Mouse (Mus musculus) megakaryocyte, embryonic 14.5 days (primary cell): ENCODE measurements around the gene Slc16a10. TPM values are rescaled to one million over a fixed set of nuclear protein-coding genes. Genes with fewer than 3 reads are reported as not detected.

ENCODE experiments used
- H3K27me3 ChIP-seq: replicated peaks from 2 replicates; pipeline ENCODE3; 2012; ENCODE audit warnings: inconsistent platforms
- H3K36me3 ChIP-seq: replicated peaks from 2 replicates; pipeline ENCODE3; 2012; ENCODE audit warnings: low read length, inconsistent platforms, mixed read lengths
- H3K4me1 ChIP-seq: 2 replicates; pipeline ENCODE4 v1.6.1; 2012; ENCODE audit warnings: inconsistent platforms
- H3K4me3 ChIP-seq: replicated peaks from 2 replicates; pipeline ENCODE3; 2012; ENCODE audit warnings: moderate library complexity, mild to moderate bottlenecking, inconsistent platforms
- H3K9me3 ChIP-seq: 2 replicates; pipeline ENCODE4 v1.6.1; 2012; ENCODE audit warnings: inconsistent platforms
- FLI1 ChIP-seq: IDR thresholded peaks from 2 replicates; pipeline ENCODE4 v1.6.1; 2012; ENCODE audit warnings: low read length, inconsistent platforms, mixed read lengths
- GATA1 ChIP-seq: IDR thresholded peaks from 3 replicates; pipeline ENCODE4 v1.6.1; 2012; ENCODE audit warnings: mixed read lengths, low read length, inconsistent platforms, borderline replicate concordance
- polyA plus RNA-seq: library from polyadenylated mRNA; stranded (reverse); fragments of >175 nt; gene quantifications from 2 replicates; pipeline ENCODE4 v1.2.3, GENCODE M21; 2012; ENCODE audit warnings: low replicate concordance; ENCODE audit not compliant: insufficient read depth

Gene Slc16a10
- polyA plus RNA-seq, 1 experiment, result 7.0 TPM

DNA sequence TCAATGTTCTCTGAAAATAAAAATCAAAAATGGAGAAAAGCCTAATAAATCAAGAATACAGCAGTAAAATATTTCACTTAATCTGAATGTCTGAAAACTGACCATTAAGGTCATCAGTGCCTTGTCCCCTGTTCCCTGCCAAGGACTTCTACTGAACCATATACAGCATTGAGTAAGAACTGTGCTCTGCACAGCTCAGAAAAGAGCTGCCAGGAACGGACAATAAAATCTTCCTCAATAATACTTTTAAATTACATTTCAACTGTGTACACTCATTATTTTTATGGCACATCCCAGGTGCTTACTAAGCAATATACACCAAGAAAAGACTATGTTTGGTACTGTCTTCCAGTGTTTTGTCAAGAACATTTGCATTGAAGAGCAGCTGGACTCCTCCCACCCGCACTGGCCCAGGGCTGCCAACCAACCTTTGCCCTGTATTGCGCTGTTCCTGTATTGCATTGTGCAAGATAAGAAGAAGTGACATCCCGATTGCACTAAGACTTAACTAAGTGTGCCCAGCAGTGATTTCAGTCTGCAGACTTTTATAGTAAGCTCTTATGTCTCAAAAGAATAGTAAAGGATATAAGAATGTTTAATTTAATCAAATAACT is 64.6 kb downstream of the Slc16a10 start:
- no peaks in the 10 kb centered on the region for H3K9me3 ChIP-seq
- no peaks in the 10 kb centered on the region for H3K27me3 ChIP-seq
- TF ChIP-seq GATA1 (no peak), FLI1 (no peak)
- peaks cover 75% of the 10 kb centered on the region for H3K36me3 ChIP-seq
- peaks cover 39% of the 10 kb centered on the region for H3K4me1 ChIP-seq
- H3K4me3 ChIP-seq, result no peak overlapping the region

- TF ChIP-seq FLI1 (no peak), GATA1 (no peak)
- Histone ChIP-seq H3K4me3 (no peak overlapping the region), H3K4me1 (peaks cover 48% of the 10 kb centered on the region), H3K9me3 (no peaks in the 10 kb centered on the region), H3K36me3 (peaks cover 67% of the 10 kb centered on the region), H3K27me3 (no peaks in the 10 kb centered on the region)
Observed at GRCm38 (mm10) chr10:40073608-40074007, 68.5 kb downstream of the Slc16a10 start.

GRCm38 (mm10) chr10:40070684-40071083 is 71.4 kb downstream of the Slc16a10 start:
- no peak for TF ChIP-seq FLI1
- TF ChIP-seq GATA1, result no peak
- Histone ChIP-seq H3K36me3 (peaks cover 45% of the 10 kb centered on the region), H3K27me3 (no peaks in the 10 kb centered on the region), H3K9me3 (no peaks in the 10 kb centered on the region), H3K4me1 (peaks cover 76% of the 10 kb centered on the region), H3K4me3 (no peak overlapping the region)

DNA sequence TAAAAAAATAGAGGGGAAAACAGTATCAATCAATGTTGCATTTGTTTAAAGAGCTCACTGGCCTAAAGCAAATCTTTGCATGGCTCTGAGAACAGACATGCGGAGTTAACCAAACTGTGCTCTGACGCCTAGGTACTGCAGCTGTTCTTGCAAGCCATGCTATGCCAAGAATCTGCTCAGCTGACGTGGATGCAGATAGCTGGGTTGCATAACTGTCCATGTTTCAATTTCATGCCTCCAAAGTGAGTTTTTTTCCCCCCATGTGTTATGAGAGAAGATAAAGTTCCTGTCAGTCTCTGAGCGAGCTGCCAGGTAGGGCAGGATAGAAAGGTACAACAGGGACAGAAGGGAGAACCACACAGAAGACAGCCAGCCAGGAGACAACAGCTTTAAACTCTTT is 72.8 kb downstream of the Slc16a10 start:
- H3K4me3 ChIP-seq, result no peak overlapping the region
- TF ChIP-seq FLI1, result no peak
- no peak for TF ChIP-seq GATA1
- peaks cover 78% of the 10 kb centered on the region for H3K4me1 ChIP-seq
- H3K9me3 ChIP-seq, result no peaks in the 10 kb centered on the region
- H3K36me3 ChIP-seq, result peaks cover 45% of the 10 kb centered on the region
- no peaks in the 10 kb centered on the region for H3K27me3 ChIP-seq

DNA sequence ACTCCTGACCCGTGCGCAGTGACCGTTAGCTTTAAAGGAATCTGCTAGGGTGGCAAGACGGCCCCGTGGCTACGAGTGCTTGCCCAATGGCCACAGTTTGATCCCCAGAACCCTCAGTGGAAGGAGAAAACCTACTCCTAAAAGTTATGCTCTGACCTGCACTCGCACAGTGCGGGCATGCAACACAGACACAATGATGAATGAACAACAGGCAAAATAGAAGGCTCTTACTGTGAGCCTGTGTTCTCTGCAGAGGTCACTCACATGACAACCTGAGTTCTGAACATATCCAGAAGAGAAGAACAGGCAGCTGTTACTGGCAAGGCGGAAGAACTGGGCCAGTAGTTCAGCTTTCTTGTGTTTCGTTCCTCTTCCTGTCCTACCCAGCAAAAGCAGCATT is 73.5 kb downstream of the Slc16a10 start:
- peaks cover 73% of the 10 kb centered on the region for H3K4me1 ChIP-seq
- H3K4me3 ChIP-seq, result no peak overlapping the region
- H3K27me3 ChIP-seq, result no peaks in the 10 kb centered on the region
- no peaks in the 10 kb centered on the region for H3K9me3 ChIP-seq
- H3K36me3 ChIP-seq, result peaks cover 41% of the 10 kb centered on the region
- TF ChIP-seq FLI1, result no peak
- TF ChIP-seq GATA1, result no peak

- Histone ChIP-seq H3K27me3 (no peaks in the 10 kb centered on the region), H3K4me1 (peaks cover 69% of the 10 kb centered on the region), H3K36me3 (peaks cover 40% of the 10 kb centered on the region), H3K9me3 (no peaks in the 10 kb centered on the region), H3K4me3 (no peak overlapping the region)
- TF ChIP-seq GATA1 (no peak), FLI1 (no peak)
Observed at GRCm38 (mm10) chr10:40067529-40067928, 74.5 kb downstream of the Slc16a10 start.

DNA sequence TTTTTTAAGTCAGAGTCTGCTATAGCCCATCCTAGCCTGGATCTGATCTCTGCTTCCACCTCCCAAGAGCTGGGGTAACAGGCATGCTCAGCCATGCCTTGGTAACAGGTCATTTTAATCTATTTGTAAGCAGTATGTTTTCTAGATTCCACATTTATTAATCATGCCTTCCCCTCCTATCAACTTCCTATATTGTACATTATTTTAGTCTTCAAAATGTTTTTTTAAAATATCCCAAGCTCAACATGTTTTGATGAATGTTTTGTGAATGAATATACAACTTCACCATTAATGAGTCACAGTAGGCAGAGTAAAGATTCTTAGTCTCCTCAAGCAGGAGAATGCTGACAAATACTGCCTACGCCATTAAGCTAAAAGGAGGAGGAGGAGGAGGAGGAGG is 75.0 kb downstream of the Slc16a10 start:
- no peak overlapping the region for H3K4me3 ChIP-seq
- H3K4me1 ChIP-seq, result peaks cover 66% of the 10 kb centered on the region
- peaks cover 39% of the 10 kb centered on the region for H3K36me3 ChIP-seq
- H3K9me3 ChIP-seq, result no peaks in the 10 kb centered on the region
- H3K27me3 ChIP-seq, result no peaks in the 10 kb centered on the region
- TF ChIP-seq FLI1, result no peak
- TF ChIP-seq GATA1, result no peak

- Histone ChIP-seq H3K9me3 (no peaks in the 10 kb centered on the region), H3K4me3 (no peak overlapping the region), H3K36me3 (peaks cover 52% of the 10 kb centered on the region), H3K27me3 (no peaks in the 10 kb centered on the region), H3K4me1 (peaks cover 52% of the 10 kb centered on the region)
- TF ChIP-seq GATA1 (no peak), FLI1 (no peak)
Observed at GRCm38 (mm10) chr10:40065357-40065756, 76.7 kb downstream of the Slc16a10 start.

DNA sequence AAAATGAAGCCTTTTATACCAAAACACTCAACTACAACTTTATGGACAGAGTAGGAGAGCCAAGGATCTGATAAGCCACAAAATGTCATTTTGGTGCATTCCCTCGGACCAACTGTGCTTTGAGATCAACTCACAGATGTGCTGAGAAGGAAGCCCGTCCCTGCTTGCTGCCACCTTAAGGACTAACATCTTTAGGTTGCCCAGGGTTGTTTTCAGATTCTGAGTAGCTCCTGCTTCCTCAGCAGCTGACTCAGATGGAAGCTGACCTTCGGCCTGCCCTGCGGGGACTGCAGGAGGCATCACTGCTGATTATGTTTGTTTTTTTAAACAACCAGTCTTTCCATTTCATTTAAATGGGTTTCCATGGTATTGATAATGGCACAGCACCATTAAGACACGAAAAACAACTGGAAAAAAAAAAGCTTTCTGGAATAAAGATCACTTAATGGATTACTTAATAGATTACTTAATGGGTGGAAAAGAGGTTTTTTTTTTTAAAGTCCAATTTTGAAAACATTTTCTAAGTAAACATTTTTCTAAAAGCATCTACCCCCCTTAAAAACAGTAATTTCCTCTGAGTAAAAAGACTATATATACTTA is 78.7 kb downstream of the Slc16a10 start:
- Histone ChIP-seq H3K4me1 (peaks cover 42% of the 10 kb centered on the region), H3K4me3 (no peak overlapping the region), H3K9me3 (no peaks in the 10 kb centered on the region), H3K36me3 (peaks cover 47% of the 10 kb centered on the region), H3K27me3 (no peaks in the 10 kb centered on the region)
- no peak for TF ChIP-seq GATA1
- no peak for TF ChIP-seq FLI1

DNA sequence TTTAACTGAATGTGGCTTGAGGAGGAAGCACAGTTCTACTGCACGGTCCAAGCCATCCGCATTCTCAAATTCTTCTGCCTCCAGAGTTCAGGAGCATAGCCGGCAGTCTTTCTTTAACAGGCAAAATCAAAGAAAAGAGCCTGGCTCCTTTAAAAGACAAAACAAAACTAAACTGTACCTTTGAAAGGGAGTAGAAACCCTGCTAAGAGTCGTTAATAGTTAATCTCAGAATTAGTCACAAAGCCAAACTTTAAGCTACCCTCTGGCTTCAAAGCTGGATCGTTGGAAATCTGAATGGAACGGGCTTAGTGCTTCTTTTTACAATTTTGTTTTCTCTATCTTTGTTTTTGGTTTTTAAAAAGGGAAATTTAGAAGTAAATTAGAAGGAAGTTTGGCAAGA is 79.2 kb downstream of the Slc16a10 start:
- H3K36me3 ChIP-seq, result peaks cover 47% of the 10 kb centered on the region
- H3K27me3 ChIP-seq, result no peaks in the 10 kb centered on the region
- no peaks in the 10 kb centered on the region for H3K9me3 ChIP-seq
- H3K4me3 ChIP-seq, result no peak overlapping the region
- TF ChIP-seq FLI1, result no peak
- no peak for TF ChIP-seq GATA1
- H3K4me1 ChIP-seq, result peaks cover 37% of the 10 kb centered on the region

DNA sequence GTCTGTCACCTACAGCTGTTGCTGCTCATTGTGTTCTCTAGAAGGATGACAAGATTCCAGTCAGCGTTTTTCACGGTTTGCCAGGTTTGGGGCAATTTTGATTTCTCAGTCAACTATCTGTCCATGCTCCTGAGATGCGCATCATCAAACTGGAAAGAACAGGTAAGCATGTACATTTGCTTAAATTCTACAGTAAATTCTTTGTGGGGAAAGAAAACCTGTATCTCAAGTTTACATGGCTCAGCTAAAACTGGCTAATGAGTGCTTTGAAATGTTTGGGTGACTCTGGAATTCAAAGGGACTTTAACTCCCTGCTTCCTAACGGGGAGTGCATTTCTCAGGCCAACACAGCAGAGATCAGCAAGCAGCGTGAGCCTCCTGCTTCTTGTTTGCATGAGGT is 80.1 kb downstream of the Slc16a10 start:
- no peak for TF ChIP-seq GATA1
- no peak for TF ChIP-seq FLI1
- Histone ChIP-seq H3K4me1 (peaks cover 34% of the 10 kb centered on the region), H3K27me3 (no peaks in the 10 kb centered on the region), H3K36me3 (peaks cover 53% of the 10 kb centered on the region), H3K4me3 (no peak overlapping the region), H3K9me3 (no peaks in the 10 kb centered on the region)
